Mouse (Mus musculus) heart, embryonic 14.5 days (tissue): Measurements from ENCODE around the gene Hmbs. TPM values are rescaled to one million over a fixed set of nuclear protein-coding genes. Genes with fewer than 3 reads are reported as not detected.

Experiments used
- ATAC-seq: fragments of 200-750 bp; cut with Nextera tagmentation; 2 replicates; pipeline ENCODE4 v1.8.0; 2017; ENCODE audit warnings: low read depth, moderate TSS enrichment; ENCODE audit not compliant: insufficient number of reproducible peaks, insufficient read depth, low FRiP score
- H3K27ac ChIP-seq, 2 experiments: fragments of 200-500 bp in 1 of 2; fragments of 300-500 bp in 1 of 2; sonication (generic) in 1 of 2; replicated peaks in 1 of 2; 2 replicates each; pipeline ENCODE4 v1.5.1; 2012 to 2014; ENCODE audit warnings: low read depth in 2 of 2, low read length in 2 of 2, control low read depth in 1 of 2, mild to moderate bottlenecking in 1 of 2, mixed read lengths in 1 of 2; ENCODE audit not compliant: control insufficient read depth in 1 of 2, insufficient read depth in 1 of 2
- H3K27me3 ChIP-seq: fragments of 300-500 bp; sonication (generic); 2 replicates; pipeline ENCODE4 v1.6.1; 2014; ENCODE audit warnings: mild to moderate bottlenecking, low read length, control low read depth; ENCODE audit not compliant: control insufficient read depth, insufficient read depth
- H3K36me3 ChIP-seq: fragments of 300-500 bp; sonication (generic); 2 replicates; pipeline ENCODE4 v1.6.1; 2014; ENCODE audit warnings: mild to moderate bottlenecking, control low read depth, low read length, mixed read lengths; ENCODE audit not compliant: control insufficient read depth, insufficient read depth
- H3K4me1 ChIP-seq, 2 experiments: fragments of 200-500 bp in 1 of 2; fragments of 300-500 bp in 1 of 2; sonication (generic) in 1 of 2; 2 replicates each; pipeline ENCODE4 v1.6.1; 2012 to 2014; ENCODE audit warnings: low read length in 2 of 2, control low read depth in 1 of 2, mixed read lengths in 1 of 2; ENCODE audit not compliant: control insufficient read depth in 2 of 2, insufficient read depth in 2 of 2
- H3K4me2 ChIP-seq: fragments of 300-500 bp; sonication (generic); 2 replicates; pipeline ENCODE4 v1.6.1; 2014; ENCODE audit warnings: mild to moderate bottlenecking, low read length
- H3K4me3 ChIP-seq, 2 experiments: fragments of 200-500 bp in 1 of 2; fragments of 300-500 bp in 1 of 2; sonication (generic) in 1 of 2; 2 replicates each; pipeline ENCODE4 v1.5.1; 2012 to 2014; ENCODE audit warnings: low read length in 2 of 2, mild to moderate bottlenecking in 2 of 2, control low read depth in 1 of 2, low read depth in 1 of 2, moderate library complexity in 1 of 2; ENCODE audit not compliant: control insufficient read depth in 1 of 2, insufficient read depth in 1 of 2
- H3K9ac ChIP-seq: fragments of 300-500 bp; sonication (generic); 2 replicates; pipeline ENCODE4 v1.6.1; 2014; ENCODE audit warnings: mild to moderate bottlenecking, low read length
- H3K9me3 ChIP-seq: fragments of 300-500 bp; sonication (generic); 2 replicates; pipeline ENCODE4 v1.6.1; 2016; ENCODE audit warnings: low read length, control low read depth; ENCODE audit not compliant: control insufficient read depth
- WGBS: fragments of 180-500 bp; shearing (Covaris S2); extraction: QIAGEN DNeasy Blood & Tissue Kit; methylation state at CpG from one replicate; pipeline ENCODE4 v1.1.7; 2014; 5-methylcytosine and 5-hydroxymethylcytosine counted together
- polyA plus RNA-seq: library from polyadenylated mRNA; unstranded; fragments of >200 nt; fragmentation: Nextera tagmentation; extraction: Ambion mirVana; gene quantifications from 2 replicates; pipeline ENCODE4 v1.2.1, GENCODE M21; 2014

The Hmbs gene
- polyA plus RNA-seq, 1 experiment from 2014 or later: 110 TPM

GRCm38 (mm10) chr9:44343290-44343689, 738 bp downstream of the Hmbs start:
- Histone ChIP-seq H3K4me2 (peak overlapping the region; percentile 85), H3K9ac (peak overlapping the region; percentile 86), H3K9me3 (no peaks in the 10 kb centered on the region), H3K4me1 (peaks cover 7 to 15% of the 10 kb centered on the region in 2 experiments), H3K27me3 (no peaks in the 10 kb centered on the region), H3K36me3 (peaks cover 55% of the 10 kb centered on the region), H3K27ac (peak overlapping the region; percentile 81 to 97), H3K4me3 (peak overlapping the region; percentile 71 to 98)
- peak; percentile 57 for ATAC-seq
- 2% methylated on average over 6 of the region's 6 CpGs for WGBS

DNA sequence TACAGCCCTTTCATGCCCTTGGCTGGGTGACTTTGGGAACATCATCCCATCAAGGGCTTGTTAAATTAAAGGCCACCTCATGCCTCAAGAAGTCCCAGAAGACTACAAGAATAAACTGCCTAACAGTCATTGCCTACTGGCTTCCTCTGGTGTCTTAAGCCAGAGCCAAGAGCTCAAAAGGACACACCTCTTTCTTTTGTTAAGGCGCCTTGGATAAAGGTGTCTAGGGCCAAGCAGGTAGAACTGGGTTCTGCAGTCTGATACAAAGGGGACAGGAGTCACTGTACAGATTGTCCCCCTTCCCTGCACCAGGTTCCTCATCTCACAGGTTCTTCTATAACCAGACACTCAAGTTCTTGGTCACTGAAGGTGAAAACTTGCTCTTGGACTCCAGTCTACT, 1.4 kb downstream of the Hmbs start:
- peak overlapping the region in 1 of 2 experiments; percentile 71; a peak in 2 of 4 replicates for H3K4me3 ChIP-seq
- peaks cover 55% of the 10 kb centered on the region for H3K36me3 ChIP-seq
- no peaks in the 10 kb centered on the region for H3K9me3 ChIP-seq
- no peak for ATAC-seq
- H3K9ac ChIP-seq: peak overlapping the region; percentile 86; the same call in 1 of the 2 replicates
- 87% methylated on average over 1 of the region's 1 CpGs for WGBS
- H3K27me3 ChIP-seq: no peaks in the 10 kb centered on the region
- H3K4me2 ChIP-seq: peak overlapping the region; percentile 85
- peaks cover 9 to 20% of the 10 kb centered on the region in 2 experiments for H3K4me1 ChIP-seq
- H3K27ac ChIP-seq: peak overlapping the region; percentile 81 to 97

DNA sequence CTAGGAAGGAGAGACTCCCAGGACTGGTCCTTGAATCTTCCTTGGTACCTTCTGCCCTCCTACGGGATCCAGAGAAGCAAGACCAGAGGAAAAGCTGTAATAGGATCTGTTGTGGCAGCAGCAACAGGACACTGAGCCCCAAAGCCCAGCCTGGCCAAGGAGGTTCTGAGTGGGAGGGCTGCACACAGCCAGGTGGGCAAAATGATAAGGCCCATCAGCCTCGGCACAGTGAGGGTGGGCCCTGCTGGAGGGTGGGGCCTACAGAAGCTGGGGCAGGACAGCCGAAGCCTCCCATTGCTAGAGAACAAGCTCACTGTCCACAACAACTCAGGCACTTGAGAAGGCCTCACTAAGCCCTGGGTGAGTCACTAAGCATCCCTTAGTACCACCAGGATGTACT, 1.9 kb downstream of the Hmbs start:
- Histone ChIP-seq H3K9me3 (no peaks in the 10 kb centered on the region), H3K4me1 (peaks cover 9 to 25% of the 10 kb centered on the region in 2 experiments), H3K4me2 (peak overlapping the region; percentile 85), H3K27me3 (no peaks in the 10 kb centered on the region), H3K27ac (peak overlapping the region; percentile 81 to 97; a peak in 3 of 4 replicates), H3K36me3 (peaks cover 55% of the 10 kb centered on the region), H3K9ac (peak overlapping the region; percentile 86), H3K4me3 (peak overlapping the region in 1 of 2 experiments; percentile 3; a peak in 1 of 4 replicates)
- ATAC-seq: no peak
- WGBS: 52% methylated on average over 3 of the region's 3 CpGs

DNA sequence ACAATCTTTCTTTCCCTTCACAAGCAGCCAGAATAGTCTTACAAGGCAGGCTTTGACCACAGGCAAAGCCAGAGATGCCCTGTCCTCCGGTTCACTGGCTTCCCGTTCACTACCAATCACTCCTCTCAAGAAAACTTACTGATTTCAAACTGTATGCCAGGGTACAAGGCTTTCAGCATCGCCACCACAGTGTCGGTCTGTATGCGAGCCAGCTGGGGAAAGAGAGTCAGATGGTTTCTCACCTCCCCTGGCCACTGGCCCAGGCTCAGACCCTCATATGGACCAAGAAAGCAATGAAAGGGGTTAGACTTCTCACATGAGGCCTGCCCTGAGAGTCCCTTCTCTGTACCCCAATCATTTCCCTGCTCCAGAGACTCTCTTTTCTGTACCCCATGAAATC, 2.5 kb downstream of the Hmbs start:
- Histone ChIP-seq H3K9ac (peak overlapping the region; percentile 55), H3K9me3 (no peaks in the 10 kb centered on the region), H3K4me1 (peaks cover 10 to 32% of the 10 kb centered on the region in 2 experiments), H3K27me3 (no peaks in the 10 kb centered on the region), H3K27ac (no peak overlapping the region), H3K36me3 (peaks cover 56% of the 10 kb centered on the region), H3K4me2 (no peak overlapping the region), H3K4me3 (peak overlapping the region in 1 of 2 experiments; percentile 3; a peak in 1 of 4 replicates)
- no peak for ATAC-seq
- WGBS: 82% methylated on average over 5 of the region's 5 CpGs

DNA sequence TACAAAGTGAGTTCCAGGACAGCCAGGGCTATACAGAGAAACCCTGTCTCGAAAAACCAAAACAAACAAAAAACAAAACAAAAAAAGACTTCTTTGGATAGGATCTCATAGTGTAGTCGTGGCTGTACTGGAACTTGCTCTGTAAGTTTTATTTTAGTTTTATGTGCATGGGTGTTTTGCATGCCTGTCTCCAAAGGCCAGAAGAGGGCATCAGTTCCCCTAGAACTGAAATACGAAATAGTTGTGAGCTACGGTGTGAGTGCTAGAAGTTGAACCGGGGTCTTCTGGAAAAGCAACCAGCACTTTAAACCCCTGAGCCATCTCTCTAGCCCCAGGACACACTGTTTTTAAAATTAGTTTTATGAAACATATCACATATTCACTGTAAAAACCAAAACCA, 5.5 kb downstream of the Hmbs start:
- ATAC-seq: no peak
- H3K4me2 ChIP-seq: no peak overlapping the region

DNA sequence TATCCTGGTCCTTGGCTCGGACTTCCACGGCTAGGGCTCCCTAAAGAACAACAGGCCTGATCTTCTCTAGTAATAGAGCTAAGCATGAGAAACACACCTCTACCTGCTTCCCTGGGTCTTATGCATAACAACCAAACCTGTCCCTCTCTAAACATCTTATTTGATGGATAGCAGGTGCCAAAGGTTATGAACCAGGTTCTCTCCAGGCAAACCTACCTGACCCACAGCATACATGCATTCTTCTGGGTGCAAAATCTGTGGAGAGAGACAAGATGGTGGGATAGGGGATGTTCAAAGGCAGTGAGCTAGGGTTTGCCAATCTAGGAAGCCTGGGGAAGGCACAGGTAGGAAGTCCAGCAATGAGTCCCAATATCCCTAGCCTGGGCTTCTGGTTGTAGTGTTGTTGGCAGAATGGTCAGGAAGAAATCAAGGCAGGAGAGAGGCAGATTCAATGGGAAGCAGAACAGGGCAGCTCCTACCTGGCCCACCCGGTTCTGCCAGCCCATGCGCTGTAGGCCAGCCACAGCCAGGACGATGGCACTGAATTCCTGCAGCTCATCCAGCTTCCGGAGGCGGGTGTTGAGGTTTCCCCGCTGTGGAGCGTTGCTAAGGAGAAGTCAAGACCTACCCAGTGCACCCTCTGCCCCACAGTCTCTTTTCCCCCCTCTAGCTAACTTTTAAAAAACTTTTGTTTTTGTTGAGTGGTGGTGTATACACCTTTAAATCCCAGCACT, 6.4 kb downstream of the Hmbs start:
- Histone ChIP-seq H3K9ac (peak overlapping the region; percentile 99), H3K4me1 (peaks cover 8 to 27% of the 10 kb centered on the region in 2 experiments), H3K36me3 (peaks cover 64% of the 10 kb centered on the region), H3K27ac (peak overlapping the region in 1 of 2 experiments; percentile 21; a peak in 1 of 4 replicates), H3K9me3 (no peaks in the 10 kb centered on the region), H3K4me2 (peak overlapping the region; percentile 68), H3K27me3 (no peaks in the 10 kb centered on the region), H3K4me3 (peak overlapping the region in 1 of 2 experiments; percentile 87; a peak in 2 of 4 replicates)
- no peak for ATAC-seq
- WGBS: 61% methylated on average over 9 of the region's 9 CpGs

More for the DNA sequence above, 5.5 kb downstream of the Hmbs start:
- peaks cover 11 to 35% of the 10 kb centered on the region in 2 experiments for H3K4me1 ChIP-seq
- no peak overlapping the region for H3K9ac ChIP-seq
- H3K9me3 ChIP-seq: no peaks in the 10 kb centered on the region
- H3K36me3 ChIP-seq: peaks cover 55% of the 10 kb centered on the region
- no peak overlapping the region for H3K4me3 ChIP-seq
- 86% methylated on average over 5 of the region's 5 CpGs for WGBS
- H3K27ac ChIP-seq: no peak overlapping the region
- H3K27me3 ChIP-seq: no peaks in the 10 kb centered on the region

DNA sequence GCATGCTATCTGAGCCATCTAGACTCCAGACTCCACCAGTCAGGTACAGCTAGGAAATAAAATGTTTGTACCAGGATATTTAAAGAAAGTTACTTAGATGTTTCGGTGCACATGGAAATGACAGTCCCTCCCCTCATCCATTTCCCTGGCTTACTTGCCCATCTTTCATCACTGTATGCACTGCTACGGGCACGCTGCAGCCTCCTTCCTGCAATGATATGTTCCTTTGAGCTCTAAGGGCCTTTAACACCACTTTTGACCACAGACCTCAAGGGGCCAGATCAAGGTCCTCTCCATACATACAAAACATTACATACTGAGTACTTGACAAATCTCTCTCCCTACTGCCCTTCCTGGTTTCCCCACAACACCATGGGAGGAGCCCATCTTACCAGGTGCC, 7.1 kb downstream of the Hmbs start:
- Histone ChIP-seq H3K9me3 (no peaks in the 10 kb centered on the region), H3K4me2 (peak overlapping the region; percentile 68), H3K4me3 (peak overlapping the region; percentile 29 to 87; a peak in 3 of 4 replicates), H3K4me1 (peaks cover 4 to 21% of the 10 kb centered on the region in 2 experiments; a peak in 3 of 4 replicates), H3K36me3 (peaks cover 71% of the 10 kb centered on the region), H3K27ac (no peak overlapping the region; a peak in 1 of 4 replicates), H3K9ac (peak overlapping the region; percentile 99), H3K27me3 (no peaks in the 10 kb centered on the region)
- ATAC-seq: no peak
- WGBS: 55% methylated on average over 3 of the region's 3 CpGs
